Mouse (Mus musculus) kidney, adult 2 months (tissue): Measurements from ENCODE around the gene Ermp1. TPM values are rescaled to one million over a fixed set of nuclear protein-coding genes. Genes with fewer than 3 reads are reported as not detected.

ENCODE experiments used
- DNase-seq: peaks from one replicate; pipeline ENCODE4 v3.0.0; 2021
- H3K27ac ChIP-seq: fragments of 200-500 bp; 2 replicates; pipeline ENCODE4 v1.5.1; 2012; ENCODE audit warnings: low read depth, low read length, control low read depth, inconsistent platforms; ENCODE audit not compliant: insufficient read depth
- H3K27me3 ChIP-seq: fragments of 200-500 bp; replicated peaks from 2 replicates; pipeline ENCODE4 v1.6.1; 2012; ENCODE audit warnings: mild to moderate bottlenecking, moderate library complexity, low read length, inconsistent platforms; ENCODE audit not compliant: control insufficient read depth, insufficient read depth
- H3K36me3 ChIP-seq: fragments of 200-500 bp; 2 replicates; pipeline ENCODE4 v1.6.1; 2012; ENCODE audit warnings: mild to moderate bottlenecking, moderate library complexity, low read length, inconsistent platforms; ENCODE audit not compliant: control insufficient read depth, insufficient read depth
- H3K4me1 ChIP-seq: fragments of 200-500 bp; 2 replicates; pipeline ENCODE4 v1.6.1; 2011; ENCODE audit warnings: low read length; ENCODE audit not compliant: control insufficient read depth, insufficient read depth
- H3K4me3 ChIP-seq: fragments of 200-500 bp; 2 replicates; pipeline ENCODE4 v1.5.1; 2011; ENCODE audit warnings: mild to moderate bottlenecking, low read depth, low read length, control low read depth; ENCODE audit not compliant: insufficient read depth
- CTCF ChIP-seq: fragments of 200-500 bp; conservative IDR thresholded peaks from 2 replicates; pipeline ENCODE4 v1.5.1; 2011; ENCODE audit warnings: low read depth, mild to moderate bottlenecking, control low read depth, low read length, moderate library complexity, mixed read lengths; ENCODE audit not compliant: insufficient read depth, insufficient read length
- POLR2A ChIP-seq: fragments of 200-500 bp; IDR thresholded peaks from one replicate; pipeline ENCODE4 v1.6.1; 2011; ENCODE audit warnings: low read depth, low read length, control low read depth
- WGBS: fragments of 180-500 bp; shearing (Covaris S2); methylation state at CpG from one replicate; pipeline ENCODE4 v1.1.7; 2018; 5-methylcytosine and 5-hydroxymethylcytosine counted together
- polyA plus RNA-seq: library from polyadenylated mRNA; depleted of rRNA; stranded (reverse); fragments of >200 nt; gene quantifications from 2 replicates; pipeline ENCODE4 v1.2.3, GENCODE M21; 2012

Gene Ermp1
- polyA plus RNA-seq, 1 experiment: 23.9 TPM

DNA sequence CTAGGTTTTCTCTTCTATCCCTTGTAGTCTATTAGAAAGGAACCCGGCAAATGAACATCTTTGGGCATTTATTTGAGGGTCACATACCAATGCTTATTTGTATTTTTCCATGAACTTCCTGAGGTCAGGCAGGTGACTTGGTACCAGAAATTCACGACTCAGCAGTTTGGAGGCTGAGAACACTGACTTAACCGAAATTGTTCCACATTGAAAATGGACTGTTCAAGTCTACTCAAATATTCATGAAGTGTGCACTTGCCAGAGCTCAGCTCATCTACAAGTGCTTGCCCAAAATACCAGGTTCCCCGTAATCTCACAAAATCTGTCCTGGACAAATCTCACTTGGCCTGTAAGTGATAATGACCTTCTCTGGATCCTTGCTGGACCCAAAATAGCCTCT is 7.8 kb upstream of the Ermp1 start:
- peaks cover 7% of the 10 kb centered on the region; the same call in 1 of the 2 replicates for H3K4me1 ChIP-seq
- DNase-seq: peak; percentile 54

DNA sequence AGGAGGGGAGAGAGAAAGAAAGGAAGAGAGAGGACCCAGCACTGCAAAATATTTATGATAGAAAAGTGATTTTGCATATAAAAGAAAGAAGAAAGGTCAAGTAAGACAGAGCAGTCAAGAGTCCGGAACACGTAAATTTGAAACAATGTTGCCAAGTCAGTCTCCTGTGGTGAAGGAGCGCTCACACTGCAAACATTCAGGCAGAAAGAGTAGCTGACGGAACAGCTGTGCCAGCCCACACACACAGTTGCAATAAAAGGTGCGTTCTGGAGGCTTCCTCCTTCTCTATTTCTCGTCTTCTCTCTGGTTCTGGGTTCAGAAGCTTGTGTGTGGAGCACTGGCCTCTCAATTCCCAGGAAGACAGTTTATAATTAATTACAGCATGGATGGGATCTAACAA is 6.9 kb upstream of the Ermp1 start:
- Histone ChIP-seq H3K4me3 (no peak overlapping the region), H3K4me1 (peaks cover 7% of the 10 kb centered on the region; the same call in 1 of the 2 replicates), H3K27ac (peak overlapping the region; percentile 51; the same call in 1 of the 2 replicates), H3K27me3 (no peaks in the 10 kb centered on the region), H3K36me3 (no peaks in the 10 kb centered on the region)
- DNase-seq: no peak
- WGBS: 56% methylated on average over 6 of the region's 6 CpGs
- TF ChIP-seq POLR2A (no peak), CTCF (no peak)

More for the DNA sequence above, 7.8 kb upstream of the Ermp1 start:
- TF ChIP-seq POLR2A (no peak), CTCF (no peak)
- H3K36me3 ChIP-seq: no peaks in the 10 kb centered on the region
- WGBS: 57% methylated on average over 4 of the region's 4 CpGs
- H3K4me3 ChIP-seq: no peak overlapping the region
- no peaks in the 10 kb centered on the region for H3K27me3 ChIP-seq
- H3K27ac ChIP-seq: peak overlapping the region; percentile 51; the same call in 1 of the 2 replicates

DNA sequence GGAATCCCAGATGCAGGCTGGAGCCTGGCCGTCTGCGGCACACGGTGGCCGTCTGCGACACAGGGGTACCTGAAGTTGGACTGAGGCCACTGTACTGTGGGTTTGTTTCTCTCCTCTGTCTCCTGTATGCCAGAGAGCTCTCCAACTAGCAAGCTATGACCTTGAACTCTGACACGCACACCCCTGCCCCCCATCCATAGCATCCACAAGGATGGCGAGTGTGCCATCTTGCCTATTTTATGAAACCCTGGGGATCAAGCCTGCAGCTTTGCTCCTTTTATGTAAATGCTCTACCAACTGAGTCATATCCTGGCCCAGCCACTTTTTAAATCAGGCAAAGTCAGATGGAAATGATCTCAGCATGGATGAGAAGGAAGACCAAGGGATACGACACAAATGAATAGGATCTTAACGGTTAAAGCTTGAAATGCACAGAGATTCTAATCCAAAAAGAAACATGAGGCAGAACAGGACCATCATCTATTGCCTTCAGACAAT is 5.6 kb upstream of the Ermp1 start:
- Histone ChIP-seq H3K4me1 (peaks cover 7% of the 10 kb centered on the region; the same call in 1 of the 2 replicates), H3K36me3 (no peaks in the 10 kb centered on the region), H3K27ac (no peak overlapping the region), H3K27me3 (no peaks in the 10 kb centered on the region), H3K4me3 (no peak overlapping the region)
- no peak for TF ChIP-seq CTCF
- TF ChIP-seq POLR2A: no peak
- 88% methylated on average over 9 of the region's 9 CpGs for WGBS
- no peak for DNase-seq

DNA sequence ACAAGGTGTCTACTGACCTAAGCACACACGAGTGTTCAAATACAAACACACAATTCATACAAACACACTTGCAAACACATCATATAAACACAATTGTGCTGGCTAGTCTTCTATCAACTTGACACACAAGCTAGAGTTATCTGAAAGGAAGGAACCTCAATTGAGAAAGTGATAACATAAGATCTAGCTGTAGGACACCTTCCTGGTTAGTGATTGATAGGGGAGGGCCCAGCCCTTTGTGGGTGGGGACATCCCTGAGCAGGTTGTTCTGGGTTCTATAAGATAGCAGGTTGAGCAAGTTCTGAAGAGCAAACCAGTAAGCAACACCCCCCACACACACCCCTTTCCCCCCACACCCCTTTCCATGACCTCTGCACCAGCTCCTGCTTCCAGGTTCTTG is 1.5 kb upstream of the Ermp1 start:
- no peak overlapping the region for H3K4me3 ChIP-seq
- no peaks in the 10 kb centered on the region for H3K4me1 ChIP-seq
- TF ChIP-seq CTCF: no peak
- no peak for TF ChIP-seq POLR2A
- H3K27me3 ChIP-seq: no peaks in the 10 kb centered on the region
- no peaks in the 10 kb centered on the region for H3K36me3 ChIP-seq
- H3K27ac ChIP-seq: no peak overlapping the region
- WGBS: 91% methylated on average over 1 of the region's 1 CpGs
- DNase-seq: no peak

DNA sequence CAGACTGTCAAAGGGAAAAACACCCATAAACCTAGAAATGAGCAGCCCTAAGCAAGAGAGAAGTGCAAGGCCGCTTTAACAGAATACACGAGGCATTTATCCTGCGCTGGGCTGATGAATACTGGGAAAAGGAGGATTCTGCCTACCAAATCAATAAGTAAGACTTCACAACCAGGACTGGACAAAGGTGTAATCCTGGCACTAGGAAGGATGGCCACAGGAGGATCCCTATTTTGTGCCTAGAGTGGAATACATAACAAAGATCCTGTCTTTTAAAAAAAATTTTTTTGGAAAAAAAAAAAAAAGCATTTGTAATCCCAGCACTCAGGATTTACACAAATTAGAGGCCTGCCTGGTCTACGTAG is 317 bp upstream of the Ermp1 start:
- no peak for TF ChIP-seq CTCF
- no peak for TF ChIP-seq POLR2A
- Histone ChIP-seq H3K27me3 (no peaks in the 10 kb centered on the region), H3K4me3 (no peak overlapping the region), H3K36me3 (no peaks in the 10 kb centered on the region), H3K27ac (no peak overlapping the region), H3K4me1 (no peaks in the 10 kb centered on the region)
- no peak for DNase-seq
- 30% methylated on average over 4 of the region's 4 CpGs for WGBS

DNA sequence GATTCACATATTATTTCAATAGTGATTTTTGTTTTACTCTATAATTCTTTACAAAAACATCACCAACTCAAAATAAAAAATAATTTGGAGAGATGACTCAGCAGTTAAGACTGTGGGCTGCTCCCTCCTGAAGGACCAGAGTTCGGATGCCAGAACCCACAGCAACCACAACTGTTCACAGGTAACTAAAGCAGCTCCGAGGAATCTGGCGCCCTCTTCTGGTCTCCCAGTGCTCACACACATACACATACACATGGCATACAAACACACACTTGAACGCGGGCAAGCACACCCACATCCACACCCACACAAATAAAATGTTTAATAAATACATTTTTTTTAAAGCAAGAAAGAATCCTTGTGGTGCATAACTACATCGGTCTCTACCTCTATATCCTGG is 3.5 kb downstream of the Ermp1 start:
- DNase-seq: no peak
- Histone ChIP-seq H3K4me3 (no peak overlapping the region), H3K36me3 (no peaks in the 10 kb centered on the region), H3K27me3 (no peaks in the 10 kb centered on the region), H3K4me1 (peaks cover 4% of the 10 kb centered on the region; the same call in 1 of the 2 replicates), H3K27ac (no peak overlapping the region)
- TF ChIP-seq POLR2A (no peak), CTCF (peak; percentile 35)
- 98% methylated on average over 6 of the region's 6 CpGs for WGBS

DNA sequence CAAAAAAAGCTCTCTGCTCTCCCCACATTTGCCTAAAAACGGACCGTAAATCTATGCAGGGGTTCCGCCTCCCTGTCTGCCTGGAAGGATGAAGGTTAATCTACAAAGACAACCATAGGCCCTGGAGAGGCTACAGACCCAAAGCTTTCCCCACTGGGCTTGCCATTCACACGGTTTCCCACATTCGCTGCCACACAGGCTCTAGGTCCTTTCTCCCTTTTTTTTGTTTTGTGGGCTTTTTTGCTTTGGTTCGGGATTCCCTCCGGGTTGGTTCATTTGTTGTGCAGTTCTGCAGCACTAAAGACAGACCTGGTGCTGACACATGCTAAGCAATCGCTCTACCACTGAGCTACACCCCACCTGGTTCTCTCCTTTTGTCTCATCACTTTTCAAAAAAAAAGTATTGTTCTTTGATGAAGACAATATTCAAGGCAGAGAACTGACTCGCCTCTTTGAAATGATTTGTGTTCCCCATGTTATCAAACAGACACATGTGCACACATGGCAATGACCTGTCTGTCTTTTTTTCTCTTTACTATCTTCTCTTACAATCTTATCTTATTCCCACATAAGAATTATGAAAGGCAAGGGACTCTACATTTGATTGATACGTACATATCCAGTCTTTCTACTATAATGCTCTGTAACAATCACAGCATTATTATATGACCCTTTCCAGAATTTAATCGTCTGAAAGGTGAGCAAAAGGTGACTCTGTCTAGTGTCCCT is 4.9 kb downstream of the Ermp1 start:
- TF ChIP-seq CTCF (no peak), POLR2A (no peak)
- H3K27ac ChIP-seq: no peak overlapping the region
- WGBS: 86% methylated on average over 11 of the region's 11 CpGs
- DNase-seq: no peak
- peaks cover 4% of the 10 kb centered on the region; the same call in 1 of the 2 replicates for H3K4me1 ChIP-seq
- H3K27me3 ChIP-seq: no peaks in the 10 kb centered on the region
- no peaks in the 10 kb centered on the region for H3K36me3 ChIP-seq
- H3K4me3 ChIP-seq: no peak overlapping the region

DNA sequence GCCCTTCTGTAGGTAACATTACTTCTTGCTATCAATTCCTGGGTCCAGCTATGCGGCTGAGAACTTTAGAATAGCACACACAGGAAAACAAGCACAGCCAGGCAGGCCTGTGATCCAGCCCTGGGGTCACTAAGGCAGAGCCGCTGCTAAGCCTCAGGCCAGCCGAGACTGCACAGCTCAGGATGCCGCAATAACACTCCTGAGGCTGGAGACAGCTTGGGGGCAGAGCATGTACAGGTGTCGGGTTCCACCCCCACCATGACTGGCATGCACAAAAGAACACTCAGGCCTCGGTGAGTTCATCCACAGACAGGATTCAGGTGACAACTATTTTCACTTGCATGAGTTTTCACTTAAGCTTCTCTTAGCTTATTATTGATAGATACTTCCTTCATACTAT is 6.0 kb downstream of the Ermp1 start:
- Histone ChIP-seq H3K36me3 (no peaks in the 10 kb centered on the region), H3K4me1 (peaks cover 4% of the 10 kb centered on the region; the same call in 1 of the 2 replicates), H3K27ac (no peak overlapping the region), H3K27me3 (no peaks in the 10 kb centered on the region), H3K4me3 (no peak overlapping the region)
- TF ChIP-seq CTCF (no peak), POLR2A (no peak)
- 67% methylated on average over 6 of the region's 6 CpGs for WGBS
- DNase-seq: no peak
